11 mouse cellular contexts compared by ENCODE assay signal in the genomic region with DNA sequence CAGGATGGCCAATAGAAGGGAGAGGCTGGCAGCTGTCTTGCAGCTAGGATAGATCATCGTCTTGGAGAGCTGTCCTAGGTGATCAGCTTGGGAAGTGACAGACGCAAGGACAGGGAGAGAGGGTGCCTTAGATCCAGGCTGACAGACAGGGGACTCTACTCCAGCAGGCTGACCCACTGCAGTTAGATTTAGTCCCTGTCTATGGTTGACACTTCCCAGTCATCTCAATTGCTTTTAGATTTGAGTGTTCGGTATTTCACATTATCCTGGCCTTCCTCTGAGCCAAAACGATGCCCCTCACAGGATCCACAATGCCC. TPM values are rescaled to one million over a fixed set of nuclear protein-coding genes. Genes with fewer than 3 reads are reported as not detected.
DNase-seq lines count a peak whose midpoint lies in the region; ATAC-seq and TF ChIP-seq lines count a peak whose summit lies in the region.
"Had no signal": no experiment of that assay in that cellular context is flagged by ENCODE, and none has a peak within 500 bp of the region (broad histone marks: within the 10 kb centered on the region; RNA-seq: fewer than 3 reads in every experiment).

No protein-coding gene starts in this region.

- no peaks in the 10 kb centered on the region for H3K9me3 ChIP-seq in heart, embryonic 11.5 days (replicated peaks; ENCODE audit: control insufficient read depth, low read length)
- H3K9me3 ChIP-seq in embryonic facial prominence, embryonic 12.5 days: no peaks in the 10 kb centered on the region
- H3K9me3 ChIP-seq in hindbrain, embryonic 16.5 days (ENCODE audit: control insufficient read depth, low read length): no peaks in the 10 kb centered on the region
- H3K9me3 ChIP-seq in midbrain, embryonic 12.5 days: no peaks in the 10 kb centered on the region

- no peak for TF ChIP-seq CTCF in left cerebral cortex, adult 2 months (IDR thresholded peaks at IDR 0.05)

- H3K36me3 ChIP-seq in heart, embryonic 11.5 days (ENCODE audit: control insufficient read depth, insufficient read depth, low read length): no peaks in the 10 kb centered on the region
- H3K36me3 ChIP-seq in embryonic facial prominence, embryonic 12.5 days: no peaks in the 10 kb centered on the region
- no peaks in the 10 kb centered on the region for H3K36me3 ChIP-seq in hindbrain, embryonic 16.5 days (ENCODE audit: control insufficient read depth, insufficient read depth, low read length)
- H3K36me3 ChIP-seq in midbrain, embryonic 12.5 days: no peaks in the 10 kb centered on the region

- 55% methylated on average over 4 of the region's 4 CpGs for WGBS in heart, embryonic 11.5 days (ENCODE audit: insufficient replicate concordance)
- WGBS in embryonic facial prominence, embryonic 12.5 days: 55% methylated on average over 4 of the region's 4 CpGs
- 56% methylated on average over 4 of the region's 4 CpGs for WGBS in hindbrain, embryonic 16.5 days
- 51% methylated on average over 4 of the region's 4 CpGs for WGBS in midbrain, embryonic 12.5 days

- peak; percentile 8; the same call in 1 of the 2 replicates for ATAC-seq in heart, embryonic 11.5 days (replicated peaks; ENCODE audit: insufficient number of reproducible peaks, low FRiP score, low TSS enrichment)
- 0 out of 2 replicates have a peak, but pooled peaks have one; percentile 24 for ATAC-seq in embryonic facial prominence, embryonic 12.5 days (ENCODE audit: insufficient number of reproducible peaks, insufficient read depth, low FRiP score, low TSS enrichment)
- ATAC-seq in hindbrain, embryonic 16.5 days: peak; percentile 48; the same call in 1 of the 2 replicates
- ATAC-seq in midbrain, embryonic 12.5 days (ENCODE audit: low FRiP score, low read depth): no peak; the same call in 1 of the 2 replicates
- no peak for ATAC-seq in CD4-positive, CD25-positive, alpha-beta regulatory T cell, adult 4 months
- no peak for ATAC-seq in erythroblast, adult 5-6 weeks (replicated peaks; ENCODE audit: low FRiP score, poor library complexity, severe bottlenecking)

- H3K9ac ChIP-seq in heart, embryonic 11.5 days (ENCODE audit: low read depth, low read length): no peak overlapping the region
- no peak overlapping the region for H3K9ac ChIP-seq in embryonic facial prominence, embryonic 12.5 days
- H3K9ac ChIP-seq in hindbrain, embryonic 16.5 days (ENCODE audit: low read depth, low read length): no peak overlapping the region
- no peak overlapping the region for H3K9ac ChIP-seq in midbrain, embryonic 12.5 days (replicated peaks)

- intact Hi-C loops in heart, postnatal 10 days (cut with DNase I): loop anchor here (5.0 kb wide), 3 partner anchors 185 to 710 kb away; no protein-coding TSS in a partner anchor
- intact Hi-C loops in left cerebral cortex, adult 2 months (cut with DNase I): loop anchor here (1.0 to 5.0 kb wide), 4 partner anchors 185 to 718 kb away; no protein-coding TSS in a partner anchor

- H3K27me3 ChIP-seq in heart, embryonic 11.5 days (ENCODE audit: control insufficient read depth, insufficient read depth, low read length): peaks cover 10% of the 10 kb centered on the region
- H3K27me3 ChIP-seq in embryonic facial prominence, embryonic 12.5 days: peaks cover 20% of the 10 kb centered on the region
- H3K27me3 ChIP-seq in hindbrain, embryonic 16.5 days (replicated peaks; ENCODE audit: control insufficient read depth, insufficient read depth, low read length): peaks cover 2% of the 10 kb centered on the region; the same call in 1 of the 2 replicates
- peaks cover 32% of the 10 kb centered on the region for H3K27me3 ChIP-seq in midbrain, embryonic 12.5 days

- no peak overlapping the region for H3K4me3 ChIP-seq in heart, embryonic 11.5 days (ENCODE audit: low read depth, low read length)
- no peak overlapping the region for H3K4me3 ChIP-seq in embryonic facial prominence, embryonic 12.5 days
- no peak overlapping the region for H3K4me3 ChIP-seq in hindbrain, embryonic 16.5 days (ENCODE audit: low read length)
- H3K4me3 ChIP-seq in midbrain, embryonic 12.5 days: no peak overlapping the region
- no peak overlapping the region for H3K4me3 ChIP-seq in left cerebral cortex, adult 2 months

- DNase-seq in heart, postnatal 10 days: no peak
- no peak for DNase-seq in left cerebral cortex, adult 2 months (ENCODE audit: extremely low spot score in 1 of 2, low spot score in 2 of 2)

- H3K4me1 ChIP-seq in heart, embryonic 11.5 days (ENCODE audit: control insufficient read depth, insufficient read depth, low read length): peaks cover 7% of the 10 kb centered on the region; the same call in 1 of the 2 replicates
- H3K4me1 ChIP-seq in embryonic facial prominence, embryonic 12.5 days: peaks cover 10% of the 10 kb centered on the region; the same call in 1 of the 2 replicates
- H3K4me1 ChIP-seq in hindbrain, embryonic 16.5 days (ENCODE audit: control insufficient read depth, insufficient read depth, low read depth, low read length): no peaks in the 10 kb centered on the region
- H3K4me1 ChIP-seq in midbrain, embryonic 12.5 days: peaks cover 7% of the 10 kb centered on the region

- H3K4me2 ChIP-seq in heart, embryonic 11.5 days: peak overlapping the region; percentile 61
- peak overlapping the region; percentile 25 for H3K4me2 ChIP-seq in embryonic facial prominence, embryonic 12.5 days (replicated peaks)
- peak overlapping the region; percentile 35; the same call in 1 of the 2 replicates for H3K4me2 ChIP-seq in hindbrain, embryonic 16.5 days (ENCODE audit: low read length)
- H3K4me2 ChIP-seq in midbrain, embryonic 12.5 days (replicated peaks): peak overlapping the region; percentile 39; the same call in 1 of the 2 replicates

- H3K27ac ChIP-seq in heart, embryonic 11.5 days (ENCODE audit: low read depth, low read length): no peak overlapping the region
- no peak overlapping the region for H3K27ac ChIP-seq in embryonic facial prominence, embryonic 12.5 days
- H3K27ac ChIP-seq in hindbrain, embryonic 16.5 days (ENCODE audit: low read depth, low read length): no peak overlapping the region
- H3K27ac ChIP-seq in midbrain, embryonic 12.5 days (replicated peaks): no peak overlapping the region
- H3K27ac ChIP-seq in left cerebral cortex, adult 2 months: no peak overlapping the region
- H3K27ac ChIP-seq: macrophage had no signal

RNA-seq across cellular contexts. Expression of a gene that starts 39.6 kb away (rescaled TPM):
- not detected in 2 replicates for polyA plus RNA-seq in heart, embryonic 11.5 days (2014; fragmentation: Nextera tagmentation; extraction: Ambion mirVana)
- total RNA-seq in heart, postnatal 10 days (2021): not detected
- polyA plus RNA-seq in embryonic facial prominence, embryonic 12.5 days (2016; fragmentation: Nextera tagmentation; extraction: Ambion mirVana): 0.47 TPM in 1 of 2 replicates, not detected in the other
- not detected in 2 replicates for polyA plus RNA-seq in hindbrain, embryonic 16.5 days (2015; fragmentation: Nextera tagmentation; extraction: Ambion mirVana)
- not detected in 2 replicates for polyA plus RNA-seq in midbrain, embryonic 12.5 days (2016; fragmentation: Nextera tagmentation; extraction: Ambion mirVana)
- polyA plus RNA-seq in CD4-positive, CD25-positive, alpha-beta regulatory T cell, adult 4 months (2017; shearing (Covaris generic)): not detected
- total RNA-seq in left cerebral cortex, adult 2 months (2021): not detected
- not detected in 2 replicates for total RNA-seq in erythroblast, adult 5-6 weeks (2015; ENCODE audit: low replicate concordance)
- total RNA-seq in erythroblast, adult 5-6 weeks (2017; ENCODE audit: low replicate concordance): not detected in 2 replicates
- total RNA-seq: gastrocnemius, adult 18-20 months; layer of hippocampus, adult 18-20 months had no signal
- polyA plus RNA-seq: macrophage had no signal

RNA-seq across cellular contexts. Expression of a gene that starts 40.2 kb away (rescaled TPM):
- polyA plus RNA-seq in heart, embryonic 11.5 days (2014; fragmentation: Nextera tagmentation; extraction: Ambion mirVana): 37.5 and 39.0 TPM in 2 replicates
- total RNA-seq in heart, postnatal 10 days (2021): 10 to 100 TPM; 53.3 to 54.2 TPM
- 64.3 and 64.9 TPM in 2 replicates for polyA plus RNA-seq in embryonic facial prominence, embryonic 12.5 days (2016; fragmentation: Nextera tagmentation; extraction: Ambion mirVana)
- polyA plus RNA-seq in hindbrain, embryonic 16.5 days (2015; fragmentation: Nextera tagmentation; extraction: Ambion mirVana): 42.5 and 44.4 TPM in 2 replicates
- 59.5 and 59.6 TPM in 2 replicates for polyA plus RNA-seq in midbrain, embryonic 12.5 days (2016; fragmentation: Nextera tagmentation; extraction: Ambion mirVana)
- polyA plus RNA-seq in CD4-positive, CD25-positive, alpha-beta regulatory T cell, adult 4 months (2017; shearing (Covaris generic)): 1 to 10 TPM; 4.6 to 7.7 TPM
- 10 to 100 TPM; 55.3 to 61.5 TPM for total RNA-seq in left cerebral cortex, adult 2 months (2021)
- total RNA-seq in erythroblast, adult 5-6 weeks (2015; ENCODE audit: low replicate concordance): 6.7 and 20.7 TPM in 2 replicates
- 12.7 and 14.4 TPM in 2 replicates for total RNA-seq in erythroblast, adult 5-6 weeks (2017; ENCODE audit: low replicate concordance)

RNA-seq across cellular contexts. Expression of a gene that starts 52.8 kb away (rescaled TPM):
- polyA plus RNA-seq in heart, embryonic 11.5 days (2014; fragmentation: Nextera tagmentation; extraction: Ambion mirVana): 67.3 and 72.3 TPM in 2 replicates
- total RNA-seq in heart, postnatal 10 days (2021): 10 to 100 TPM; 24.9 to 29.1 TPM
- 65.4 and 71.6 TPM in 2 replicates for polyA plus RNA-seq in embryonic facial prominence, embryonic 12.5 days (2016; fragmentation: Nextera tagmentation; extraction: Ambion mirVana)
- 29.7 and 35.6 TPM in 2 replicates for polyA plus RNA-seq in hindbrain, embryonic 16.5 days (2015; fragmentation: Nextera tagmentation; extraction: Ambion mirVana)
- polyA plus RNA-seq in midbrain, embryonic 12.5 days (2016; fragmentation: Nextera tagmentation; extraction: Ambion mirVana): 49.9 and 51.5 TPM in 2 replicates
- polyA plus RNA-seq in CD4-positive, CD25-positive, alpha-beta regulatory T cell, adult 4 months (2017; shearing (Covaris generic)): 10 to 100 TPM; 13.7 to 14.9 TPM
- 10 to 100 TPM; 10.0 to 16.8 TPM for total RNA-seq in left cerebral cortex, adult 2 months (2021)
- total RNA-seq in erythroblast, adult 5-6 weeks (2015; ENCODE audit: low replicate concordance): 3.7 and 9.6 TPM in 2 replicates
- 1.4 and 11.9 TPM in 2 replicates for total RNA-seq in erythroblast, adult 5-6 weeks (2017; ENCODE audit: low replicate concordance)

Comparison
In these comparisons a context has a peak if more than half of its experiments do, and no peak if none do; other contexts are left out.
1. ATAC-seq: peak in heart, embryonic 11.5 days (single experiment), embryonic facial prominence, embryonic 12.5 days (single experiment) and hindbrain, embryonic 16.5 days (single experiment); none in midbrain, embryonic 12.5 days (single experiment), CD4-positive, CD25-positive, alpha-beta regulatory T cell, adult 4 months (single experiment) and erythroblast, adult 5-6 weeks (single experiment).
2. Peak in every context shown above with its lines, with median percentiles within 50 percentile points of each other: H3K4me2 ChIP-seq.